Mouse (Mus musculus) layer of hippocampus, adult 9-11 months (tissue): ENCODE measurements around the gene Rpl32.

Experiments
- DNase-seq: peaks from one replicate; pipeline ENCODE4 v3.0.0; 2022

Gene Rpl32

GRCm38 (mm10) chr6:115814104-115814503 lies 5.6 kb upstream of the Rpl32 start:
- DNase-seq = peak; percentile 55

DNA sequence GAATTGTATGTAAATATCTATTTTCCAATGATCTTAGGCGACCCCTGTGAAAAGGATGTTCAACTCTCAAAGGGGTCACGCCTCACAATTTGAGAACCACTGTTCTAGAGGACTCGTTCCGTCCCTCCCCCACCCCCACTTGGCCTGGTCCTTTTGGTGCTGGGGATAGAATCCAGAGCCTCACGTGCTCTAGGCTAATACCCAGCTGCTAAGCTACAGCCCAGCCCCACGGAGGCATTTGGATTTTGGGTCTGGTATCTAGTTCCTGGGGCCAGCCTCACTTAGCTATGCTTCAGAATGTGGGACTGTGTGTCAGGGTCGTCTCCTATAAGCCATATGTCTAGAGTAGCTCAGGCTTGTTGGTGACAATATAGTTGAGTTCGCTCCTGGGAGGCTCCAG lies 3.1 kb upstream of the Rpl32 start:
- DNase-seq = no peak

DNA sequence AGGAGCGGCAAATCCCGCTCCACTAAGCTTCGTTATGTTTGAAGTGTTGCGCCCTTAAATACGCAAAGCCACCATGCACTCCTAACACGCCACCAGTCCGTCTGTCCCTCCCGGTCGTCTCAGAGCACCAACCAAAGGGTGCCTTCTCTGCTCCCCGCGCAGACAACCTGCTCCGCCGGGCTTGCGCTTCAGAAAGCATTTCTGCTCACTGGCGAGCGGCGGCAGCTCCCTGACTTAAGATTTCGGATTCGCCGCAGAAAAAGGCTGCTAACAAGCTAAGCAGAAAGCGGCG lies 405 bp downstream of the Rpl32 start:
- no peak for DNase-seq

- no peak for DNase-seq
These were observed 917 bp downstream of the Rpl32 start for GRCm38 (mm10) chr6:115807464-115808195.

DNA sequence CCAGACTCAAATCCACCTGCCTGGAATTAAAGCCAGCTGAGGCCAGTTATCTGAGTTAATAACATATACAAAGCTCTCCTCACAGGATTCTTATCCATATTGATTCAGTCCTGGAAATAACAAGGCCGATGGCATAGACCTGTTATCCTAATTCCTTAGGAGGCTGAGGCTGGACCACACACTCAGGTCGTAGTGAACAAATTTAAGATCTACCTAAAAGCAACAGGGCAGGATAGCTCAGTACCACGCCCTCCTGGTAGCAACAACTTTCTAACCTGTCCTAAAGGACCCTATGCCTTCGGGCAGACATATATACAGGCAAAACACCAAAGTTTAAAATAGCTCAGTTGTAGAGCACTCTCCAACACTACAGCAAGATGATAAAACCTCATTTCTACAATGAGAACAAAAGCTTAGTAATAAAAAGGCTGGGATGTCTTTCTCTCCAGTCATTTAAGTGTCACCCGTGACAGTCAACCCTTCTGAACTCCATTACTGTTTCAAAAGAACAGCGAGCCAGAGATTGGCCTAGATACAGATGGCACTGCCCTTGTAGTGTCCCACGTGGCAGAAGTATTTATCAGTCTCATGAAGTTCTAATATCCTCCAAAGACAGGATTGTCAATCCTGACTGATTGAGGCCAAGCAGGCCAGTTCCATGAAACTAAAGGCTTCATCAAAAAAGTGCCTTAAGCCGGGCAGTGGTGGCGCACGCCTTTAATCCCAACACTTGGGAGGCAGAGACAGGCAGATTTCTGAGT lies 3.9 kb downstream of the Rpl32 start:
- DNase-seq = no peak

DNA sequence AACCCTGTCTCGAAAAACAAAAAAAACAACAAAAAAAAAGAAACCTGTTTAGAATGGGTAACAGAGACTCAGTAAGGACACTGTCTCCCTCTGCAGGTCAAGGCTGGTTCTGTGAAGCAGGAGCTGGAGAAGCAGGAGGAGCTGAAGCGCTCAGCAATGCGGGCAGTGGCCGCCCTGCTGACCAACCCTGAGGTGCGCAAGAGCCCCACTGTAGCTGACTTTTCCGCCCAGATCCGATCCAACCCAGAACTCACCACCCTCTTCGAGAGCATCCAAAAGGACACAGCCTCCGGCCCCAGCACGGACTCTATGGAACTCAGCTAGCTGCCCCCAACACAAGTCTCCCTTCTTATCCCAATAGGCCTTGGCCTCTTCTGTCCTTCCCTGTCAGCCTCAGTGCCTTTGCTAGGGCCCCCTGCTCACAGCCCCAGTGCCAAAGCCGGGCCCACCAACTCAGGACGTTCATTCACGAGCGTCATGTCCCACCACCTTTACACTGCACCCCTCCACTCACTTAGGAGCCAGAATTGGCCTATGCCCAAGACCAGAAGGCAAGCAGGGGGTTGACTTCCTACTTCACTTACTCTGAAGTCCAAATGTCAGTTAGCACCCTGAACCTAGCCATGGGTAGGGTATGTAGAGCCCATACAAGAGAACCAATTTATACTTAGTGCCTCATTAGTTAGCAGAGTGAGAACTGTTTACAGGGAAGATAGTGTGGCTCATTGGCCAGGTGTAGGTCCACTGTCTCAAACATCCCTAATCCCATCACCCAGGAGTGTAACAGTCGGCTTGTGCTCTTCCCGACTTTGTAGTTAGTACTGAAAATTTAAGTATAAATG lies 4.8 kb downstream of the Rpl32 start:
- peak; percentile 77 for DNase-seq

DNA sequence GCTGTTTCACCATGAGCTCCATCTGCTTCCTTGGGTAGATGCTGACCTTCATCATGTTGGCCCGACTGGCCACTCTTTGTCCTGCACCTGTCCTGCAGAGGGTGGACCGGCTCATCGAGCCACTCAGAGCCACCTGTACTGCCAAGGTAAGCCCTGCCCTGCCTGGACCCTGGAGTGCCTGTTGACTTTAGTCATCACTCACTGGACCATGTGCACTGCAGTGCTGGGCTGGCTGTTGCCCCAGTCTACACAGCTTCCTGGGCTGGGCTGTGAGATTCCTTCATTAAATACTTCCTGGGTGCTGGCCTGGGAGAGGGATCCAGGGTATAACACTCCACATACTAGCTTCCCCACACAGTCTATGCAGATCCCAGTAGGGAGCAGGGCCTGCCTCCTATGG lies 6.7 kb downstream of the Rpl32 start:
- DNase-seq = no peak

DNA sequence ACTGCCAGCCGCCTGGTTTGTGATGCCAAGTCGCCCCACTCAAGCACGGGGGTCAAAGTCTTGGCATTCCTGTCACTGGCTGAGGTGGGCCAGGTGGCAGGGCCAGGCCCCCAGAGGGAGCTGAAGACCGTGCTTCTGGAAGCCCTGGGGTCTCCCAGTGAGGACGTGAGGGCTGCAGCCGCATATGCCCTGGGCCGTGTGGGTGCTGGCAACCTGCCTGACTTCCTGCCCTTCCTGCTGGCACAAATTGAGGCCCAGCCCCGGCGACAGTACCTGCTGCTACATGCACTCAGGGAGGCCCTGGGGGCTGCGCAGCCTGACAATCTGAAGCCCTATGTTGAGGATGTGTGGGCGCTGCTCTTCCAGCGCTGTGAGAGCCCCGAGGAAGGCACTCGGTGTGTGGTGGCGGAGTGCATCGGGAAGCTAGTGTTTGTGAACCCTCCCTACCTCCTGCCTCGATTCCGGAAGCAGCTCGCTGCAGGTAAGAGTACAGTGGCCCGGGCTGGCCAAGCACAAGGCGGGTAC lies 15.8 kb downstream of the Rpl32 start:
- no peak for DNase-seq

DNA sequence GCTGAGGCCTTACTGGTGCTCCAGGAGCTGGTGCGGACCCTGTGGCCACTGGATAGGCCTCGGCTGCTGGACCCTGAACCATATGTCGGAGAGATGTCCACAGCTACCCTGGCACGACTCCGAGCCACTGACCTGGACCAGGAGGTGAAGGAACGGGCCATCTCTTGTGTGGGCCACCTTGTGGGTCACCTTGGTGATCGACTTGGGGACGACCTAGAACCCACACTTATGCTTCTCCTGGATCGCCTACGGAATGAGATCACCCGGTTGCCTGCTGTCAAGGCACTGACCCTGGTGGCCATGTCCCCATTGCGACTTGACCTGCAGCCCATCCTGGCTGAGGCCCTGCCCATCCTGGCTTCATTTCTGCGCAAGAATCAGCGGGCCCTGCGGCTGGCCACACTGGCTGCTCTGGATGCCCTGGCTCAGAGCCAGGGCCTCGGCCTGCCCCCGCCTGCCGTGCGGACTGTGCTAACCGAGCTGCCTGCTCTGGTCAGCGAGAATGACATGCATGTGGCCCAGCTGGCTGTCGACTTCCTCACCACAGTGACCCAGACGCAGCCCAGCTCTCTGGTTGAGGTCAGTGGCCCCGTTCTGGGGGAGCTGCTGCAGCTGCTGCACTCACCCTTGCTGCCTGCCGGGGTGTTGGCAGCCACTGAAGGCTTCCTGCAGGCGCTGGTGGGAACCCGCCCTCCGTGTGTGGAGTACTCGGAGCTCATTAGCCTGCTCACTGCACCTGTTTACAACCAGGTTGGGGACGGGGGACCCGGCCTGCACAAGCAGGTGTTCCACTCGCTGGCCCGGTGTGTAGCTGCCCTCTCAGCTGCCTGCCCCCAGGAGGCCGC lies 16.5 kb downstream of the Rpl32 start:
- no peak for DNase-seq

GRCm38 (mm10) chr6:115791016-115791415 lies 17.5 kb downstream of the Rpl32 start:
- DNase-seq = no peak

DNA sequence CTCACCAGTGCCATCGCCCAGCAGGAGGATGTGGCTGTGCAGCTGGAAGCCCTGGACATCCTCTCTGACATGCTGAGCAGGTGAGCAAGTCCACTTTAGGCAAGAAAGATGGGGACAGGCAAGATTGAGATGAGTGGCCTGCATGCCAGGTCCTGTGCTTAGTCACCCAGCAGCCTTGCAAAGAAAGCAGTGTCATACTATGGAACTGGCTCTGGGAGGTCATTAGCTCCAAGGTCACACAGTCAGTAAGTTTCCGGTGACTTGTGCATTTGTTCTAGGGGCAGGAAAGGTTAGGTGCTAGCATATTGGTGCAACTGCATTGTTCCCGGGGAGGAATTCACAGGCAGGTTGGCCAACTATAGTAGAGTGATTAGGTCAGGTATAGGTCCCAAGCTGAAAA lies 25.8 kb downstream of the Rpl32 start:
- DNase-seq = no peak

- no peak for DNase-seq
These were observed 32.2 kb downstream of the Rpl32 start for GRCm38 (mm10) chr6:115776363-115776762.

DNA sequence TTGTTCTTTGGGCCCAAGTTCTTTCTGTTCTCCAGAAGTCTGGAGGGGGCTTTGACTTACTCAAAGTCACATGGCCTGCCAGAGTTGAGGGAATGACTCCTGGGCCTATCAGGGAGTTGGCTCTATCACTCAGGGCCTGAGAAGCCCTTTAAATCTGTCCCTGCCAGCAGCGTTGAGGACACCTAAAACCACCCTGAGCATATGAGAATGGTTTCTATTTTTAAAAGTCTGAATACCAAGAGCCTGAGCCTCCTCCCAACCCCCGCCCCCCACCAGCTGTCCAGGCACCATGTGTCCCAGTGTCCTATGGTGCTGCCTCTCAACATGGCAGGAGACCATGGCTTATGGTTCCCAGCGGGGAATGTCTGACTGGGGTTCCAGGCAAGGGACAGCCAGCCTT lies 32.7 kb downstream of the Rpl32 start:
- no peak for DNase-seq

GRCm38 (mm10) chr6:115774501-115774921 lies 34.0 kb downstream of the Rpl32 start, which contains the start of gene Cand2:
Gene Cand2 (plus strand): TSS chr6:115774538.
- DNase-seq = no peak

GRCm38 (mm10) chr6:115773966-115774413 lies 34.6 kb downstream of the Rpl32 start:
- DNase-seq = no peak

DNA sequence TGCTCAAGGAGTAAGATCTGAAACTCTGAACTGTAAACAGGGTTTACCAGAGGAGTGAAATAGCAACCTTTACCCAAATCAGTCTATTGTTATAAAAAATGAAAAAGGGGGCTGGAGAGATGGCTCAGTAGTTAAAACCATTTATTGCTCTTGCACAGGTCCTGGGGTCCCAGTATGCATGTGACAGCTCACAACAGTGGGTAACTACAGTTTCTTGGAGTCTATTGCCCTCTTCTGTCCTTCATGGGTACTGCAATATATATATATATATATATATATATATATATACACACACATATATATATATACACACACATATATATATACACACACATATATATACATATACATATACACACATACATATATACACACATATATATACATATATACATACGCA lies 35.9 kb downstream of the Rpl32 start:
- DNase-seq = no peak

DNA sequence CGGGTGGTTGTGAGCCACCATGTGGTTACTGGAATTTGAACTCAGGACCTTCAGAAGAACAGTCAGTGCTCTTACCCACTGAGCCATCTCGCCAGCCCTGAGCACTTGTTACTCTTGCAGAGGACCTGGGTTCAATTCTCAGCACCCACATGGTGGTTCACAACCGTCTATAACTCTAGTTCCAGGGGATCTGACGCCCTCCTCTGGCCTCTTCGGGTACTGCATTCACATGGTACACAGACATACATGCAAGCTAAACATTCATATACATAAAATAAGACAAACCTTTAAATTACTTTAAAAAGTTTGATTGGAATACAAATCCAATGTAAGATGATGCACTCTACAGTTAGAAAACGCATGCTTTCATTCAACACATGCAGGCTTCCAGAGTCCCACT lies 36.3 kb downstream of the Rpl32 start:
- no peak for DNase-seq

DNA sequence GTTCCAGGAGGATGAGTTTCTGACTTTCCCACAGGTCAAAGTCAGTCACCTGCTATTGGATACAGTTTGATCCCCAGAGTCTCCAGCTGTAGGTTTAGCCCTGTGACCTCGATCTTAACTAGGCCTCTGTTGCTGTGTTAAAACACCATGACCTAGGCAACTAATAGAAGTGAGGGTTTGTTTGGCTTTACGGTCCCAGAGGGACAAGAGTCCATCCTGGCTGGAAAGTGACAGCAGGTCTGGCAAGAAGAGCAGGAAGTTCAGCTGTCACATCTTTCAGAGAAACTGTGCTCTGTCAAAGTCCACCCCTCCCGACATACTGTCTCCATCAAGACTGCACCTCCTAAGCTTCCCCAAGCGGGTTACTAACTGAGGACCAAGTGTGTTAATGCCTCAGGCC lies 37.7 kb downstream of the Rpl32 start:
- DNase-seq = no peak

GRCm38 (mm10) chr6:115770059-115770670 lies 38.4 kb downstream of the Rpl32 start:
- no peak for DNase-seq

DNA sequence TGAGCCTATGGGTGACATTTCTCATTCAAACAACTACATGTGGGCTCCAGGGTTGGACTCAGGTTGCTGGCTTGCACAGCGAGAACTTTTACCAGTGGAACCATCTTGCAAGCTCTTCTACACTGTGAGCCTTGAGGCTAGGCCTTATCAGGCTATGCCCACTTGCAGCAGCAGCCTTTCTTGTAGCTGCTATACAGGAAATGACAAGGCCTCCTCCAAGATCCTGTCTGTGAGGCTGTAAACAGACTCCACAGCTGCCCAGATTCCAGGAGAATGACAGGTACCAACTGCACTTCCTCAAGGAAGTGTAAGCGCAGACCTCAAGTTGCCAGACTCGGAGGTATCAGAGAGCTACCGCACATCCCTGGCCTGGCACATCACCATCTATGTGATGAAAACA lies 40.3 kb downstream of the Rpl32 start:
- DNase-seq = no peak

DNA sequence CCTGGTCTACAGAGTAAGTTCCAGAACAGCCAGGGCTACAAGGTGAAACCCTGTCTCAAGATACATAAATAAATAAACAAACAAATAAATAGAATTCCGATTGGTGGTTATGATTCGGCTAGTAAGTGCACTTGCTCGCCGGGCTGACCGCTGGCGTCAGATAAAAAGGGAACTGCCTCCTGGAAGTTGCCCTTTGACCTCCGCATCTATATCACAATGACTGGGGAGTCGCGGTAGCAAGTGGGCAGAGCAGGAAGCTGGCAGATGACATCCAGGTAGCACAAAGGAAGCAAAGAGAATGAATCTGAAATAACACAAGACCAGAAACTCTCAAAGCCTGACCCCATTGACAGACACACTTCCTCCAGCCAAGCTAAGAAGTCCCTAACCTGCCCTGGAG lies 41.2 kb downstream of the Rpl32 start:
- no peak for DNase-seq

DNA sequence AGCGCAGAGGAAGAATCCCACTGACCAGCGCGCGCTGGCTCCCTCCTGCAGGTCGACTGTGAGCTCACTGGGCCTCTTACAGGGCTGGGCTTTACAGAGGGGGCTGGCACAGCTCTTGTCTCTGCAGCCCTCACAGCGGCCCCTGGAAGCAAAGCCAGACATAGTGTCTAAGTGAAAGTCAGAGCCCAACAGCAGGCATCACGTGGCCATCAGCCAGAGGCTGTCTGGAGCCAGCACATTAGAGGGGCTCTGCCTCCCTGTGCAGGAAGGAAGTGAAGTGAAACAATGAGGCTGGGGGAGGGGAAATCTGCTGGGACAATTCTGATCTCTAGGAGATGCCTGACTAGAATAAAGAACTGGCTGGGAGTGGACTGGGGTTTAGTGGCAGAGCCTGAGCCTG lies 44.4 kb downstream of the Rpl32 start:
- peak; percentile 78 for DNase-seq
